Mouse (Mus musculus) heart, adult 11 months (tissue): Measurements from ENCODE around the gene Tnn.

Experiments
- DNase-seq: peaks from one replicate; pipeline ENCODE4 v3.0.0; 2022

Tnn gene

GRCm38 (mm10) chr1:160043271-160043975 lies 110.0 kb downstream of the Tnn start:
- peak; percentile 91 for DNase-seq

- peak; percentile 85 for DNase-seq
These were observed 111.0 kb downstream of the Tnn start for GRCm38 (mm10) chr1:160042351-160042750.

GRCm38 (mm10) chr1:160041264-160041775 lies 112.1 kb downstream of the Tnn start:
- peak; percentile 79 for DNase-seq

- peak; percentile 74 for DNase-seq
These were observed 113.3 kb downstream of the Tnn start for GRCm38 (mm10) chr1:160039951-160040645.

GRCm38 (mm10) chr1:160036996-160037521 lies 116.3 kb downstream of the Tnn start:
- peak; percentile 98 for DNase-seq

GRCm38 (mm10) chr1:160035561-160035960 lies 117.8 kb downstream of the Tnn start:
- DNase-seq = peak; percentile 94
